Mouse (Mus musculus): ENCODE data around the gene Exosc3.

Exosc3 gene

GRCm38 (mm10) chr4:45279981-45280548 is 62.5 kb downstream of the Exosc3 start:
- peak; percentile 44 for DNase-seq (ENCODE audit: low spot score)

- DNase-seq (ENCODE audit: low spot score) = no peak
These were observed 63.2 kb downstream of the Exosc3 start for GRCm38 (mm10) chr4:45279292-45279691.

- DNase-seq (ENCODE audit: low spot score) = no peak
These were observed 66.8 kb downstream of the Exosc3 start for GRCm38 (mm10) chr4:45275770-45276169.

- DNase-seq (ENCODE audit: low spot score) = no peak
These were observed 71.5 kb downstream of the Exosc3 start for GRCm38 (mm10) chr4:45271041-45271452.

DNA sequence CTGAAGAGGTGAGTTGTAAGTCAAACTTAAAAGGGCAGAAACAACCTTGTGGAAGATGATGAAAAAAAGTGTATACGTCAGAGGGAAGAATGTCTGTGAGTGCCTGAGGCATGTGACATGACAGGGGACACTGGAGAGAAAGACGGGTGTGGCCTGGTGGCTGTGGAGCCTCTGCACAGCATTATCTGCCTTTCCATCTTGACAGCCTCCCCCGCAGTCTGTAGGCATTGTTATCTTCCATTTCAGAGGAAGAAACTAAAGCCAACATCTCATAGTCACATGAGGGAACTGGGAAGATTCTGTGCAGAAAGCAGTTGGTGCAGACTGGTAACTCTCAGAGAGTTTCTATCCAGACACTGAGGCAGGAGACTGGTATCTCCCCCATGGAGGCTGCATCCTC is 74.6 kb downstream of the Exosc3 start:
- DNase-seq (ENCODE audit: low spot score) = peak; percentile 27
